Mouse (Mus musculus): ENCODE measurements at regions not wholly inside any gene's neighbourhood (a gene's known extent, or its start where the extent isn't known, plus 50 kb on each side); places are given as distances from the start of the nearest gene placed in this dataset.

DNA sequence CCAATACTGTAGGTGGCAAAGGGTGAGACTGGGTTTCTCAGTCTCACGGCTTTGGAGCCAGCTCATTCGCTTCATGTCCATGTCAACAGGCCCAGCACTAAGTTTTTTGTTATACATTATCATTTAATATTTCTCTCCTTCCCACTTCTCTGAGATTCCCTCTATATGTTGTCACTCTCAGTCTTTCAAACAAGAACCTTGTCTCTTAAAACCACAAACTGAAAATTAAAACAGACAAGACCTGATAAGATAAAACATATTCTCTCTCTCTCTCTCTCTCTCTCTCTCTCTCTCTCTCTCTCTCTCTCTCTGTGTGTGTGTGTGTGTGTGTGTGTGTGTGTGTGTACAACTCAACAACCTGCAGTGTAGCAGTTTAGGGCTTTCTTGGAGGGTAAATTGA lies 295.2 kb upstream of the Nrxn1 start:
- H3K79me2 ChIP-seq (ENCODE audit: control insufficient read depth, insufficient read depth, low read length, poor library complexity): peaks cover 7% of the 10 kb centered on the region
- peaks cover 10 to 12% of the 10 kb centered on the region in 2 experiments for H3K4me1 ChIP-seq (ENCODE audit: control insufficient read depth in 1 of 2, insufficient read depth in 2 of 2, low read length in 2 of 2)
- H3K36me3 ChIP-seq (ENCODE audit: control insufficient read depth in 1 of 2, insufficient read depth in 2 of 2, low read length in 2 of 2): peaks cover 0 to 26% of the 10 kb centered on the region in 2 experiments; a peak in 2 of 4 replicates
- H3K27me3 ChIP-seq (ENCODE audit: control insufficient read depth in 1 of 2, insufficient read depth in 2 of 2, low read length in 2 of 2): no peaks in the 10 kb centered on the region
- TF ChIP-seq EP300 (IDR thresholded peaks at IDR 0.05; ENCODE audit: low read depth in 1 of 2, low read length in 2 of 2): peak in 1 of 2 experiments; percentile 67; a peak in 1 of 4 replicates
- TF ChIP-seq SIN3A (IDR thresholded peaks at IDR 0.05; ENCODE audit: low read length): peak; percentile 31; the same call in 1 of the 2 replicates
- TF ChIP-seq RCOR1 (IDR thresholded peaks at IDR 0.05; ENCODE audit: low read depth, low read length): peak; percentile 74
- no peak for TF ChIP-seq NELFE (IDR thresholded peaks at IDR 0.05; ENCODE audit: low read depth, low read length)
- peak; percentile 60 for TF ChIP-seq MYB (IDR thresholded peaks at IDR 0.05; ENCODE audit: low read depth, low read length)
- TF ChIP-seq ZMIZ1 (IDR thresholded peaks at IDR 0.05; ENCODE audit: low read depth, low read length): no peak
- DNase-seq (ENCODE audit: low read depth, low spot score): peak; percentile 49
- no peak overlapping the region for H3K4me3 ChIP-seq (ENCODE audit: control insufficient read depth in 1 of 2, insufficient read depth in 1 of 2, low read depth in 2 of 2, low read length in 2 of 2)
- H3K9ac ChIP-seq (ENCODE audit: control insufficient read depth, low read depth, low read length, poor library complexity, severe bottlenecking): peak overlapping the region; percentile 41; the same call in 1 of the 2 replicates
- H3K9me3 ChIP-seq (replicated peaks; ENCODE audit: insufficient read depth, low read length): no peaks in the 10 kb centered on the region
- H3K27ac ChIP-seq (ENCODE audit: control insufficient read depth, low read depth, low read length): peak overlapping the region; percentile 93

DNA sequence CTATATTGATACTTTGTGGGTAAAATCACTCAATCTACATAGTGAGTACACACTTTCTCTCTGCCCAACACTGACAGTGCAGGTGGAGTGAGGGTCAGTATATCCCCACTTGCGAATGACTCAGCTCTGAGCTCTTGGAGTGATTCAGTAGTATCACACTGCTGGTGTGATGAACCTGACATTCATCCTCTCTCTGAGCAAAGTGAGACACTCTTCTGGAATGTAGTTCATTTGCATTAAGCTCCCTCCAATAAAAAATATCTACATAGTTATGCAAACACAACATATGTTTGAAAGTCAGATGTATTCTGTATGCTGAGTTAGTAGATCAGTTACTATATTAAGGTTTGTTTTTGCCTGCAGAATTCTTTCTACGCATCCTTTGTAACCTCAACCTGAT lies 293.1 kb upstream of the Nrxn1 start:
- Histone ChIP-seq H3K4me3 (ENCODE audit: control insufficient read depth in 1 of 2, insufficient read depth in 1 of 2, low read depth in 2 of 2, low read length in 2 of 2) (no peak overlapping the region), H3K27ac (ENCODE audit: control insufficient read depth, low read depth, low read length) (no peak overlapping the region), H3K9ac (ENCODE audit: control insufficient read depth, low read depth, low read length, poor library complexity, severe bottlenecking) (no peak overlapping the region), H3K79me2 (ENCODE audit: control insufficient read depth, insufficient read depth, low read length, poor library complexity) (peaks cover 1% of the 10 kb centered on the region; the same call in 1 of the 2 replicates), H3K4me1 (ENCODE audit: control insufficient read depth in 1 of 2, insufficient read depth in 2 of 2, low read length in 2 of 2) (peaks cover 10 to 12% of the 10 kb centered on the region in 2 experiments), H3K9me3 (replicated peaks; ENCODE audit: insufficient read depth, low read length) (no peaks in the 10 kb centered on the region), H3K27me3 (ENCODE audit: control insufficient read depth in 1 of 2, insufficient read depth in 2 of 2, low read length in 2 of 2) (no peaks in the 10 kb centered on the region), H3K36me3 (ENCODE audit: control insufficient read depth in 1 of 2, insufficient read depth in 2 of 2, low read length in 2 of 2) (peaks cover 0 to 21% of the 10 kb centered on the region in 2 experiments; a peak in 2 of 4 replicates)
- TF ChIP-seq CTCF (IDR thresholded peaks at IDR 0.05 in 2 of 3, conservative IDR thresholded peaks at IDR 0.05 in 1 of 3; ENCODE audit: control insufficient read depth in 1 of 3, insufficient read depth in 1 of 3, low read depth in 2 of 3, low read length in 3 of 3, poor library complexity in 1 of 3, severe bottlenecking in 1 of 3): no peak
- no peak for TF ChIP-seq ZMIZ1 (IDR thresholded peaks at IDR 0.05; ENCODE audit: low read depth, low read length)
- TF ChIP-seq MAX (IDR thresholded peaks at IDR 0.05; ENCODE audit: low read length): no peak
- no peak for TF ChIP-seq USF2 (IDR thresholded peaks at IDR 0.05; ENCODE audit: borderline replicate concordance in 1 of 2, insufficient read depth in 1 of 2, low read depth in 1 of 2, low read length in 2 of 2)
- TF ChIP-seq ZNF384 (IDR thresholded peaks at IDR 0.05; ENCODE audit: low read depth, low read length): no peak
- no peak for TF ChIP-seq CHD2 (IDR thresholded peaks at IDR 0.05; ENCODE audit: low read length)
- TF ChIP-seq RAD21 (IDR thresholded peaks at IDR 0.05; ENCODE audit: low read depth, low read length): no peak
- no peak for DNase-seq (ENCODE audit: low read depth, low spot score)

DNA sequence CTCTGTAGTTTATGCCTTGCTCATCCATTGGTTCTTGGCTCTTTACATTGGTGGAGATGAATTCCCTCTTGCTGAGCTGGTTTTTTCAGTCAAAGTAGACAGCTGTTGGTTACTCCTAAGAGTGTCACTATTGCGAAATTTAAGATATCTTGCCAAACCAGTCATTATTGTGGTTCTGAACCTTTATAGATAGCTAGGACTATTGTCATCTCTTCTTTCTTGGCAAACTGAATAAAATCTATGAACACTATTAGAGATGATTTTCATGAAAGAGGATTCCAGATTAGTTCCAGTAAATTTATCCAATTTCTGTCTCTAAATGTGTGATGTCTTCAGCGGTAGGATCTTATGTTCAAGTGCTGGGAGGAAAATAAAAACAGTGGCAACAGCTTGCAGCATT lies 275.3 kb upstream of the Nrxn1 start:
- H3K36me3 ChIP-seq (ENCODE audit: control insufficient read depth in 1 of 2, insufficient read depth in 2 of 2, low read length in 2 of 2): no peaks in the 10 kb centered on the region; a peak in 1 of 4 replicates
- H3K9ac ChIP-seq (ENCODE audit: control insufficient read depth, low read depth, low read length, poor library complexity, severe bottlenecking): no peak overlapping the region
- no peak overlapping the region for H3K27ac ChIP-seq (ENCODE audit: control insufficient read depth, low read depth, low read length)
- TF ChIP-seq RCOR1 (IDR thresholded peaks at IDR 0.05; ENCODE audit: low read depth, low read length) (peak; percentile 55; the same call in 1 of the 2 replicates), TCF12 (IDR thresholded peaks at IDR 0.05; ENCODE audit: low read depth, low read length) (peak; percentile 64; the same call in 1 of the 2 replicates), MAZ (IDR thresholded peaks at IDR 0.05; ENCODE audit: low read depth, low read length) (no peak), EP300 (IDR thresholded peaks at IDR 0.05; ENCODE audit: low read depth in 1 of 2, low read length in 2 of 2) (peak; percentile 57 to 69), ZMIZ1 (IDR thresholded peaks at IDR 0.05; ENCODE audit: low read depth, low read length) (no peak), CHD2 (IDR thresholded peaks at IDR 0.05; ENCODE audit: low read length) (no peak), POLR2A (IDR thresholded peaks at IDR 0.05; ENCODE audit: control insufficient read depth in 1 of 2, insufficient read depth in 1 of 2, low read depth in 1 of 2, low read length in 2 of 2, poor library complexity in 1 of 2) (no peak), GABPA (IDR thresholded peaks at IDR 0.05; ENCODE audit: low read depth, low read length) (no peak), BHLHE40 (IDR thresholded peaks at IDR 0.05; ENCODE audit: borderline replicate concordance, low read depth, low read length) (no peak)
- H3K9me3 ChIP-seq (replicated peaks; ENCODE audit: insufficient read depth, low read length): no peaks in the 10 kb centered on the region
- H3K4me3 ChIP-seq (ENCODE audit: control insufficient read depth in 1 of 2, insufficient read depth in 1 of 2, low read depth in 2 of 2, low read length in 2 of 2): no peak overlapping the region
- H3K4me1 ChIP-seq (ENCODE audit: control insufficient read depth in 1 of 2, insufficient read depth in 2 of 2, low read length in 2 of 2): no peaks in the 10 kb centered on the region
- no peaks in the 10 kb centered on the region for H3K79me2 ChIP-seq (ENCODE audit: control insufficient read depth, insufficient read depth, low read length, poor library complexity)
- no peaks in the 10 kb centered on the region for H3K27me3 ChIP-seq (ENCODE audit: control insufficient read depth in 1 of 2, insufficient read depth in 2 of 2, low read length in 2 of 2)
- DNase-seq (ENCODE audit: low read depth, low spot score): peak; percentile 18
